ENCODE assay signal across 9 mouse cellular contexts in the genomic region with DNA sequence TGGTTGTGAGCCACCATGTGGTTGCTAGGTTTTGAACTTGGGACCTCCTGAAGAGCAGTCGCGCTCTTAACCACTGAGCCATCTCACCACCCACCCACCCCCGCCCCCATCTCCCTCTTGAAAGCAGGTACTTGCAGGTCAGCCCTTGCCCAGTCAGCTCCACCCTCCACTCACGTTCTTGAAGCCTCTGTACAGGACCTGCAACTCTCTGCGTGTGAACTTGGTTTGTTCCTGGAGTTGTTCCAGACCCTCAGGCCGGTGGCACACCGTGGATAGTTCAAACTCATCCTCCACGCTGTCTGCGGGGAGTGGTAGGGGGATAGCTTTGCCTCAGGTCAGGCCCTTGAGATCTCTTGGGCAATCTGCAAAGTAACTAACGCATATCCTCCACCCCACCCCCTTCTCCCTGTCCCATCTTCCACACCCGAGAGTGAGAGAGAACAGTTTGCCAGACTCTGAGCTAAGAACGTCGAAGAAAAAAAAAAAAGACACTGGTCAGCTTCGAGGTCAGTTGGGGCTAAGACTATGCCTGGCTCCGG. TPM values are rescaled to one million over a fixed set of nuclear protein-coding genes. Genes with fewer than 3 reads are reported as not detected.
DNase-seq lines count a peak whose midpoint lies in the region; ATAC-seq and TF ChIP-seq lines count a peak whose summit lies in the region.
"Had no signal": no experiment of that assay in that cellular context is flagged by ENCODE, and none has a peak within 500 bp of the region (broad histone marks: within the 10 kb centered on the region; RNA-seq: fewer than 3 reads in every experiment).

No protein-coding gene starts in this region.

- WGBS in heart, embryonic 11.5 days (ENCODE audit: insufficient replicate concordance), result 28% methylated on average over 15 of the region's 15 CpGs
- WGBS in forebrain, embryonic 15.5 days, result 30% methylated on average over 15 of the region's 15 CpGs
- 32% methylated on average over 15 of the region's 15 CpGs for WGBS in liver, embryonic 15.5 days (ENCODE audit: insufficient replicate concordance)

- peaks cover 5% of the 10 kb centered on the region; the same call in 1 of the 2 replicates for H3K4me1 ChIP-seq in heart, embryonic 11.5 days (ENCODE audit: control insufficient read depth, insufficient read depth, low read length)
- peaks cover 66% of the 10 kb centered on the region for H3K4me1 ChIP-seq in E14TG2a.4 (replicated peaks; ENCODE audit: low read depth, low read length)
- no peaks in the 10 kb centered on the region for H3K4me1 ChIP-seq in forebrain, embryonic 15.5 days
- peaks cover 20% of the 10 kb centered on the region for H3K4me1 ChIP-seq in liver, embryonic 15.5 days (replicated peaks)

- no peak for ATAC-seq in heart, embryonic 11.5 days (replicated peaks; ENCODE audit: insufficient number of reproducible peaks, low FRiP score, low TSS enrichment)
- no peak for ATAC-seq in forebrain, embryonic 15.5 days (replicated peaks)
- no peak for ATAC-seq in liver, embryonic 15.5 days (ENCODE audit: insufficient read depth)

- H3K9me3 ChIP-seq in heart, embryonic 11.5 days (replicated peaks; ENCODE audit: control insufficient read depth, low read length), result no peaks in the 10 kb centered on the region
- no peaks in the 10 kb centered on the region for H3K9me3 ChIP-seq in E14TG2a.4 (ENCODE audit: low read length)
- H3K9me3 ChIP-seq in forebrain, embryonic 15.5 days, result no peaks in the 10 kb centered on the region
- H3K9me3 ChIP-seq in liver, embryonic 15.5 days (replicated peaks), result no peaks in the 10 kb centered on the region

- H3K4me2 ChIP-seq in heart, embryonic 11.5 days, result peak overlapping the region; percentile 58
- 0 out of 2 replicates have a peak overlapping the region, but pooled peaks have one; percentile 25 for H3K4me2 ChIP-seq in forebrain, embryonic 15.5 days (replicated peaks)
- H3K4me2 ChIP-seq in liver, embryonic 15.5 days, result peak overlapping the region; percentile 54

- H3K9ac ChIP-seq in heart, embryonic 11.5 days (ENCODE audit: low read depth, low read length), result no peak overlapping the region
- no peak overlapping the region for H3K9ac ChIP-seq in forebrain, embryonic 15.5 days (replicated peaks)
- H3K9ac ChIP-seq in liver, embryonic 15.5 days, result no peak overlapping the region

- 0 out of 2 replicates have a peak, but pooled peaks cover 2% of the 10 kb centered on the region for H3K27me3 ChIP-seq in heart, embryonic 11.5 days (ENCODE audit: control insufficient read depth, insufficient read depth, low read length)
- no peaks in the 10 kb centered on the region for H3K27me3 ChIP-seq in E14TG2a.4 (ENCODE audit: insufficient read depth, low read length)
- H3K27me3 ChIP-seq in forebrain, embryonic 15.5 days, result no peaks in the 10 kb centered on the region
- H3K27me3 ChIP-seq in liver, embryonic 15.5 days, result 0 out of 2 replicates have a peak, but pooled peaks cover 4% of the 10 kb centered on the region

- no peak for TF ChIP-seq CTCF in E14TG2a.4 (conservative IDR thresholded peaks at IDR 0.05; ENCODE audit: low read length)

- H3K36me3 ChIP-seq in heart, embryonic 11.5 days (ENCODE audit: control insufficient read depth, insufficient read depth, low read length), result no peaks in the 10 kb centered on the region
- peaks cover 9% of the 10 kb centered on the region for H3K36me3 ChIP-seq in E14TG2a.4 (ENCODE audit: insufficient read depth, low read length)
- no peaks in the 10 kb centered on the region for H3K36me3 ChIP-seq in forebrain, embryonic 15.5 days
- no peaks in the 10 kb centered on the region for H3K36me3 ChIP-seq in liver, embryonic 15.5 days (replicated peaks)

- no peak overlapping the region for H3K27ac ChIP-seq in heart, embryonic 11.5 days (ENCODE audit: low read depth, low read length)
- no peak overlapping the region for H3K27ac ChIP-seq in forebrain, embryonic 15.5 days (replicated peaks)
- no peak overlapping the region for H3K27ac ChIP-seq in liver, embryonic 15.5 days (replicated peaks)

- peak overlapping the region; percentile 25; the same call in 1 of the 2 replicates for H3K4me3 ChIP-seq in heart, embryonic 11.5 days (ENCODE audit: low read depth, low read length)
- peak overlapping the region; percentile 64 for H3K4me3 ChIP-seq in E14TG2a.4 (replicated peaks; ENCODE audit: low read length)
- H3K4me3 ChIP-seq in forebrain, embryonic 15.5 days, result no peak overlapping the region
- H3K4me3 ChIP-seq in liver, embryonic 15.5 days (replicated peaks), result 0 out of 2 replicates have a peak overlapping the region, but pooled peaks have one; percentile 15

- DNase-seq in heart, postnatal 10 days, result no peak
- no peak for DNase-seq in cerebellum, adult 9-11 months
- DNase-seq in gastrocnemius, adult 18-20 months (ENCODE audit: low spot score), result no peak
- no peak for DNase-seq in adrenal gland, postnatal 36 days
- DNase-seq: adrenal gland, adult 2 months had no signal

- intact Hi-C loops in heart, postnatal 10 days (cut with DNase I), result no loop called here

RNA-seq across cellular contexts. Expression of gene Mgea5, which starts 11.8 kb away (rescaled TPM):
- 40.2 and 48.3 TPM in 2 replicates for polyA plus RNA-seq in heart, embryonic 11.5 days (2014; fragmentation: Nextera tagmentation; extraction: Ambion mirVana)
- 10 to 100 TPM; 73.6 to 77.1 TPM for total RNA-seq in heart, postnatal 10 days (2021)
- 93.6 and 94.5 TPM in 2 replicates for polyA plus RNA-seq in forebrain, embryonic 15.5 days (2015; fragmentation: Nextera tagmentation; extraction: Ambion mirVana)
- 16.9 and 20.2 TPM in 2 replicates for polyA plus RNA-seq in liver, embryonic 15.5 days (2015; fragmentation: Nextera tagmentation; extraction: Ambion mirVana)
- total RNA-seq in gastrocnemius, adult 18-20 months (2021), result 10 to 100 TPM; 32.1 to 39.9 TPM
- total RNA-seq in adrenal gland, postnatal 36 days (2021), result 10 to 100 TPM; 58.5 to 67.4 TPM

RNA-seq across cellular contexts. Expression of gene Kcnip2, which starts 20.4 kb away (rescaled TPM):
- 0.45 and 0.66 TPM in 2 replicates for polyA plus RNA-seq in heart, embryonic 11.5 days (2014; fragmentation: Nextera tagmentation; extraction: Ambion mirVana)
- total RNA-seq in heart, postnatal 10 days (2021), result 100 to 1,000 TPM; 121 to 139 TPM
- 8.4 and 9.9 TPM in 2 replicates for polyA plus RNA-seq in forebrain, embryonic 15.5 days (2015; fragmentation: Nextera tagmentation; extraction: Ambion mirVana)
- 2.4 and 2.5 TPM in 2 replicates for polyA plus RNA-seq in liver, embryonic 15.5 days (2015; fragmentation: Nextera tagmentation; extraction: Ambion mirVana)
- total RNA-seq in gastrocnemius, adult 18-20 months (2021), result under 1 TPM; 0.21 to 0.62 TPM
- total RNA-seq in adrenal gland, postnatal 36 days (2021), result under 1 TPM; 0.23 to 0.36 TPM

RNA-seq across cellular contexts. Expression of gene Npm3, which starts 46.1 kb away (rescaled TPM):
- 11.4 and 13.6 TPM in 2 replicates for polyA plus RNA-seq in heart, embryonic 11.5 days (2014; fragmentation: Nextera tagmentation; extraction: Ambion mirVana)
- 10 to 100 TPM; 17.7 to 19.7 TPM for total RNA-seq in heart, postnatal 10 days (2021)
- polyA plus RNA-seq in forebrain, embryonic 15.5 days (2015; fragmentation: Nextera tagmentation; extraction: Ambion mirVana), result 9.5 and 9.7 TPM in 2 replicates
- 5.8 and 6.4 TPM in 2 replicates for polyA plus RNA-seq in liver, embryonic 15.5 days (2015; fragmentation: Nextera tagmentation; extraction: Ambion mirVana)
- 10 to 100 TPM; 10.1 to 11.0 TPM for total RNA-seq in gastrocnemius, adult 18-20 months (2021)
- total RNA-seq in adrenal gland, postnatal 36 days (2021), result 10 to 100 TPM; 31.7 to 38.0 TPM

RNA-seq across cellular contexts. Expression of gene Fgf8, which starts 52.8 kb away (rescaled TPM):
- 0.66 and 0.73 TPM in 2 replicates for polyA plus RNA-seq in heart, embryonic 11.5 days (2014; fragmentation: Nextera tagmentation; extraction: Ambion mirVana)
- not detected for total RNA-seq in heart, postnatal 10 days (2021)
- 0.23 and 0.90 TPM in 2 replicates for polyA plus RNA-seq in forebrain, embryonic 15.5 days (2015; fragmentation: Nextera tagmentation; extraction: Ambion mirVana)
- not detected in 2 replicates for polyA plus RNA-seq in liver, embryonic 15.5 days (2015; fragmentation: Nextera tagmentation; extraction: Ambion mirVana)
- not detected for total RNA-seq in gastrocnemius, adult 18-20 months (2021)
- total RNA-seq in adrenal gland, postnatal 36 days (2021), result not detected
- total RNA-seq: adrenal gland, adult 2 months had no signal

Comparison
In these comparisons a context has a peak if more than half of its experiments do, and no peak if none do; other contexts are left out.
1. RNA of gene Kcnip2, which starts 20.4 kb away (total RNA-seq): 121 to 139 TPM in heart, postnatal 10 days; 0.21 to 0.62 TPM in gastrocnemius, adult 18-20 months and 0.23 to 0.36 TPM in adrenal gland, postnatal 36 days; every median in the first group is over 10 times any median in the second.
2. Peak in every context shown above with its lines, with median percentiles within 50 percentile points of each other: H3K4me2 ChIP-seq.